Mouse (Mus musculus) forebrain, embryonic 12.5 days (tissue): ENCODE results near the gene Pramef6. TPM values are rescaled to one million over a fixed set of nuclear protein-coding genes. Genes with fewer than 3 reads are reported as not detected.
"Not testable (repeated sequence)": the region's sequence is repeated elsewhere in the genome, so short reads cannot be mapped to it uniquely, and the experiment has no call there.

Source experiments
- ATAC-seq: fragments of 200-750 bp; cut with Nextera tagmentation; 2 replicates; pipeline ENCODE4 v1.8.0; 2017; ENCODE audit warnings: moderate TSS enrichment; ENCODE audit not compliant: low FRiP score
- H3K27ac ChIP-seq: fragments of 300-500 bp; sonication (generic); 2 replicates; pipeline ENCODE4 v1.5.1; 2016; ENCODE audit warnings: mild to moderate bottlenecking
- H3K27me3 ChIP-seq: fragments of 300-500 bp; sonication (generic); 2 replicates; pipeline ENCODE4 v1.6.1; 2016; ENCODE audit warnings: mild to moderate bottlenecking
- H3K36me3 ChIP-seq: fragments of 300-500 bp; sonication (generic); replicated peaks from 2 replicates; pipeline ENCODE4 v1.6.1; 2016; ENCODE audit warnings: mild to moderate bottlenecking
- H3K4me1 ChIP-seq: fragments of 300-500 bp; sonication (generic); 2 replicates; pipeline ENCODE4 v1.6.1; 2016
- H3K4me2 ChIP-seq: fragments of 300-500 bp; sonication (generic); 2 replicates; pipeline ENCODE4 v1.6.1; 2016; ENCODE audit warnings: mild to moderate bottlenecking, moderate library complexity
- H3K4me3 ChIP-seq: fragments of 300-500 bp; sonication (generic); replicated peaks from 2 replicates; pipeline ENCODE4 v1.5.1; 2016; ENCODE audit warnings: mild to moderate bottlenecking
- H3K9ac ChIP-seq: fragments of 300-500 bp; sonication (generic); 2 replicates; pipeline ENCODE4 v1.6.1; 2016; ENCODE audit warnings: mild to moderate bottlenecking
- H3K9me3 ChIP-seq: fragments of 300-500 bp; sonication (generic); 2 replicates; pipeline ENCODE4 v1.6.1; 2016
- WGBS: fragments of 180-500 bp; shearing (Covaris S2); methylation state at CpG from one replicate; pipeline ENCODE4 v1.1.7; 2016; 5-methylcytosine and 5-hydroxymethylcytosine counted together
- polyA plus RNA-seq: library from polyadenylated mRNA; unstranded; fragments of >200 nt; fragmentation: Nextera tagmentation; extraction: Ambion mirVana; gene quantifications from 2 replicates; pipeline ENCODE4 v1.2.1, GENCODE M21; 2016

Pramef6 gene
- not detected in 2 replicates for polyA plus RNA-seq

DNA sequence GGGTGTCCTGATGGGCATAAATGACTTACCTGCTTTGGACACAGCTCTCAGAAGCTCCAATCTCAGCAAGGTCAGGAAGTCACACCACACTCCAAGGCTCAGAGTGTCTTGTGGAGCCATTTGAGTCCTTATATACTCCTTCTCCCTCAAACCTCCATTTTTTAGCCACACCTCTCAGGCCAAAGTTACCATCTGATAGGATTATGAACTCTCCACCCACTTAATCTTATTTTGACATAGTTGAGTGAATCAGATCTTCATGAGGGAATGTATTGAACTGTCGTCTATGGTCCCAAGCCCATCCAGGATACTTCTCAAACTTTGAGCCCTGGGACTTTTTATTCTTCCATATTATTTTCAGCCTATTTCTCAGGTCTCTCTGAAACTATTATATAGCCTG lies at the start of gene Pramef6:
Pramef6 (minus strand) TSS at position 101 of the 400 bp plus-strand sequence.
- not testable (repeated sequence) for H3K27me3 ChIP-seq, H3K4me2 ChIP-seq, H3K36me3 ChIP-seq, H3K9ac ChIP-seq, H3K27ac ChIP-seq, H3K4me3 ChIP-seq, H3K4me1 ChIP-seq, ATAC-seq
- 82% methylated on average over 1 of the region's 1 CpGs for WGBS
- peaks cover 19% of the 10 kb centered on the region for H3K9me3 ChIP-seq

DNA sequence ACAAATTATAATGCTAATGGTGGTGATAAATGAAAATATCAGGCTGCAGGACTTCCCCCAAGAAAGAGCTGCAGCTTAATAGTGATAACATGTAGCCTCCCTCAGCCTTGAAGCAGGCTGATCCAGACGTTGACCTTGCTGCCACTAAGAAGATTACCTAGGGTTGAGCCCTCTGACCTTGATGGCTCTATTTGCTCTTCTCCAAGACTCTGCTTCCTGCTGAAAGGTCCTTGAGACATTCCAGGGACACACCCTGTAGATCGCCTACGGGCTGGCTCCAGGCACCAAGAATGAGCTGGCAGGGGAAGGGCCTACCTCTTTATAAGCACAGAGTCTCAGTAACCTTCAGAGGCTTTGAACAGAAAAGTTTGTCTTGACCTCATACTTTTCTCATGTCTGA lies 5.8 kb downstream of the Pramef6 start:
- not testable (repeated sequence) for H3K27ac ChIP-seq

DNA sequence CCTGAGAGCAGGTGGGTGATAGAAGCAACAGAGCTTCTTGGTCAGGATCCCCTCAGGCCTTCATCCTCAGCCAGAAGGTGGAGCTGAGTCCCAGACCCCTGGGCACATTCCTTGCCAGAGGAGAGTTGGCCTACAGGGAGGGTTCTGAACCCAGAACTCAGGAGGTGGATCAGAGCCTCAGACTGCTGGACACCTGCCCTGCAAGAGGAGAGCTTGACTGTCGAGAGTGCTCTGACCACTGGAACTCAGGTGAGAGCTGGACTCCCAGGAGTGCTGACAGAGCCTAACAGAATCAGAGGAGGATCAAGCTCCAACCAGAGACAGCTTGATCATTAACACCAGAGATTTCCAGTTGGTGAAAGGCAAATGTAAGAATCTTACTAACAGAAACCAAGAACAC lies 17.8 kb downstream of the Pramef6 start:
- peaks cover 18% of the 10 kb centered on the region for H3K9me3 ChIP-seq
- WGBS = 78% methylated on average over 1 of the region's 1 CpGs

More for the DNA sequence above, 5.8 kb downstream of the Pramef6 start:
- WGBS = 86% methylated on average over 3 of the region's 3 CpGs
- ATAC-seq, H3K27me3 ChIP-seq, H3K4me3 ChIP-seq, H3K9ac ChIP-seq, H3K4me1 ChIP-seq, H3K4me2 ChIP-seq, H3K36me3 ChIP-seq: not testable (repeated sequence)
- peaks cover 32% of the 10 kb centered on the region for H3K9me3 ChIP-seq

DNA sequence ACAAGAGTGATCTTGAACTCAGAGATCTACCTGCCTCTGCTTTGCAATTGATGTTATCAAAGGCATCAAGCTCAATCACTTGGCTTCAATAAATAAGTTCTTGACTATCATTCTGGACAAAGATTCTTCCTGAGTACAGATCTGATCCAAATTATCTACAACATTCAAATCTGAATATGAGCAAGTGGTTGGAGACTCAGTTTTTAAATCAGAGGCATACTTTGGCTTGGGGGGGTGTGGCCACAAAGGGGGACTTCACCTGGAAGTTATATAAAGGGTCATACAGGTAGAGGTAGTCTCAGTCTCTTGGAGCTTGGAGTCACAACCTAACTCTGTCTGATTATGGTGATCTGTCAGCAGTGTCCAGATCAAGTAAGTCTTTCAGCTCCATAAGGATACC lies 54.0 kb downstream of the Pramef6 start, which contains the start of gene Gm13103:
Gm13103 (plus strand) TSS at position 301 of the 400 bp plus-strand sequence.
- not testable (repeated sequence) for H3K9ac ChIP-seq, H3K4me1 ChIP-seq, H3K4me3 ChIP-seq, H3K36me3 ChIP-seq, H3K4me2 ChIP-seq, H3K27me3 ChIP-seq, H3K27ac ChIP-seq, ATAC-seq
- H3K9me3 ChIP-seq = peaks cover 20% of the 10 kb centered on the region

More for the DNA sequence above, 17.8 kb downstream of the Pramef6 start:
- H3K4me2 ChIP-seq, ATAC-seq, H3K36me3 ChIP-seq, H3K27me3 ChIP-seq, H3K4me1 ChIP-seq, H3K27ac ChIP-seq, H3K9ac ChIP-seq, H3K4me3 ChIP-seq: not testable (repeated sequence)

Other genes starting within 250 kb of the Pramef6 start
- not detected in 2 replicates for gene Gm13088, start 243.1 kb downstream of the Pramef6 start, polyA plus RNA-seq
- not detected in 2 replicates for gene Gm13089, start 197.7 kb downstream of the Pramef6 start, polyA plus RNA-seq
- not detected in 2 replicates for gene Gm13078, start 180.9 kb downstream of the Pramef6 start, polyA plus RNA-seq
- not detected in 2 replicates for gene Gm13023, start 111.0 kb downstream of the Pramef6 start, polyA plus RNA-seq
- not detected in 2 replicates for gene Gm13084, start 84.3 kb downstream of the Pramef6 start, polyA plus RNA-seq
- gene Gm13103, start 53.9 kb downstream of the Pramef6 start, polyA plus RNA-seq = not detected in 2 replicates
- gene Pramef25, start 50.6 kb upstream of the Pramef6 start, polyA plus RNA-seq = not detected in 2 replicates
- not detected in 2 replicates for gene Gm13101, start 66.6 kb upstream of the Pramef6 start, polyA plus RNA-seq
- gene Pramef17, start 94.0 kb upstream of the Pramef6 start, polyA plus RNA-seq = not detected in 2 replicates
- not detected in 2 replicates for gene Pramel4, start 158.7 kb upstream of the Pramef6 start, polyA plus RNA-seq
- not detected in 2 replicates for gene Gm13102, start 206.1 kb upstream of the Pramef6 start, polyA plus RNA-seq